Mouse (Mus musculus): ENCODE measurements around the gene Tsku. TPM values are rescaled to one million over a fixed set of nuclear protein-coding genes. Genes with fewer than 3 reads are reported as not detected.
A peak's percentile ranks its signal among the peaks of the same experiment; 100 is the strongest.

Gene Tsku
- polyA plus RNA-seq, 1 experiment from 2014 or later, result 9.1 TPM

GRCm38 (mm10) chr7:98354921-98355310 lies 6.2 kb downstream of the Tsku start:
- peak overlapping the region; percentile 15; the same call in 1 of the 2 replicates for H3K9ac ChIP-seq
- peaks cover 27% of the 10 kb centered on the region for H3K36me3 ChIP-seq
- 52% methylated on average over 4 of the region's 4 CpGs for WGBS
- H3K27ac ChIP-seq, result peak overlapping the region; percentile 53
- no peak overlapping the region for H3K4me3 ChIP-seq
- no peaks in the 10 kb centered on the region for H3K27me3 ChIP-seq
- H3K4me1 ChIP-seq (replicated peaks), result peaks cover 67% of the 10 kb centered on the region
- no peak overlapping the region for H3K4me2 ChIP-seq
- no peak for ATAC-seq (ENCODE audit: low FRiP score)
- H3K9me3 ChIP-seq, result no peaks in the 10 kb centered on the region

GRCm38 (mm10) chr7:98354160-98354920 lies 6.8 kb downstream of the Tsku start:
- 45% methylated on average over 12 of the region's 12 CpGs for WGBS
- Histone ChIP-seq H3K4me1 (replicated peaks) (peaks cover 61% of the 10 kb centered on the region), H3K36me3 (peaks cover 30% of the 10 kb centered on the region), H3K27ac (peak overlapping the region; percentile 40; the same call in 1 of the 2 replicates), H3K9ac (peak overlapping the region; percentile 15; the same call in 1 of the 2 replicates), H3K9me3 (no peaks in the 10 kb centered on the region), H3K4me3 (no peak overlapping the region), H3K27me3 (no peaks in the 10 kb centered on the region), H3K4me2 (no peak overlapping the region)
- ATAC-seq (ENCODE audit: low FRiP score), result no peak

- Histone ChIP-seq H3K27me3 (no peaks in the 10 kb centered on the region), H3K4me2 (no peak overlapping the region), H3K9ac (no peak overlapping the region), H3K36me3 (peaks cover 30% of the 10 kb centered on the region), H3K4me3 (no peak overlapping the region), H3K4me1 (replicated peaks) (peaks cover 54% of the 10 kb centered on the region), H3K9me3 (no peaks in the 10 kb centered on the region), H3K27ac (no peak overlapping the region)
- WGBS, result 91% methylated on average over 5 of the region's 5 CpGs
- ATAC-seq (ENCODE audit: low FRiP score), result no peak
These were observed 7.5 kb downstream of the Tsku start for GRCm38 (mm10) chr7:98353616-98354015.

- 95% methylated on average over 3 of the region's 3 CpGs for WGBS
- no peaks in the 10 kb centered on the region for H3K9me3 ChIP-seq
- peaks cover 35% of the 10 kb centered on the region for H3K4me1 ChIP-seq (replicated peaks)
- H3K4me2 ChIP-seq, result no peak overlapping the region
- H3K27me3 ChIP-seq, result no peaks in the 10 kb centered on the region
- H3K27ac ChIP-seq, result no peak overlapping the region
- ATAC-seq (ENCODE audit: low FRiP score), result no peak
- no peak overlapping the region for H3K9ac ChIP-seq
- peaks cover 30% of the 10 kb centered on the region for H3K36me3 ChIP-seq
- no peak overlapping the region for H3K4me3 ChIP-seq
These were observed 9.6 kb downstream of the Tsku start for GRCm38 (mm10) chr7:98351523-98351922.

GRCm38 (mm10) chr7:98349821-98350220 lies 11.3 kb downstream of the Tsku start:
- no peak for ATAC-seq (ENCODE audit: low FRiP score)
- Histone ChIP-seq H3K9ac (no peak overlapping the region), H3K4me1 (replicated peaks) (peaks cover 18% of the 10 kb centered on the region), H3K36me3 (peaks cover 30% of the 10 kb centered on the region), H3K27ac (no peak overlapping the region), H3K4me2 (no peak overlapping the region), H3K4me3 (no peak overlapping the region), H3K27me3 (no peaks in the 10 kb centered on the region), H3K9me3 (no peaks in the 10 kb centered on the region)
- 92% methylated on average over 6 of the region's 6 CpGs for WGBS

- H3K9me3 ChIP-seq, result no peaks in the 10 kb centered on the region
- H3K27ac ChIP-seq, result no peak overlapping the region
- no peak overlapping the region for H3K4me2 ChIP-seq
- peaks cover 30% of the 10 kb centered on the region for H3K36me3 ChIP-seq
- ATAC-seq (ENCODE audit: low FRiP score), result no peak
- H3K4me1 ChIP-seq (replicated peaks), result peaks cover 11% of the 10 kb centered on the region
- H3K4me3 ChIP-seq, result no peak overlapping the region
- no peak overlapping the region for H3K9ac ChIP-seq
- WGBS, result 26% methylated on average over 5 of the region's 5 CpGs
- H3K27me3 ChIP-seq, result no peaks in the 10 kb centered on the region
These were observed 12.0 kb downstream of the Tsku start for GRCm38 (mm10) chr7:98349096-98349495.

GRCm38 (mm10) chr7:98348043-98348442 lies 13.1 kb downstream of the Tsku start:
- no peak for ATAC-seq (ENCODE audit: low FRiP score)
- 61% methylated on average over 7 of the region's 7 CpGs for WGBS
- H3K36me3 ChIP-seq, result peaks cover 30% of the 10 kb centered on the region
- H3K9me3 ChIP-seq, result no peaks in the 10 kb centered on the region
- no peak overlapping the region; the same call in 1 of the 2 replicates for H3K9ac ChIP-seq
- peaks cover 8% of the 10 kb centered on the region for H3K4me1 ChIP-seq (replicated peaks)
- H3K4me2 ChIP-seq, result no peak overlapping the region
- H3K27me3 ChIP-seq, result 0 out of 2 replicates have a peak, but pooled peaks cover 3% of the 10 kb centered on the region
- no peak overlapping the region for H3K4me3 ChIP-seq
- H3K27ac ChIP-seq, result no peak overlapping the region

GRCm38 (mm10) chr7:98347471-98347870 lies 13.7 kb downstream of the Tsku start:
- ATAC-seq (ENCODE audit: low FRiP score), result no peak
- no peak overlapping the region for H3K9ac ChIP-seq
- H3K4me3 ChIP-seq, result no peak overlapping the region
- no peak overlapping the region for H3K4me2 ChIP-seq
- peaks cover 27% of the 10 kb centered on the region for H3K36me3 ChIP-seq
- H3K27ac ChIP-seq, result no peak overlapping the region
- 84% methylated on average over 5 of the region's 5 CpGs for WGBS
- H3K4me1 ChIP-seq (replicated peaks), result peaks cover 8% of the 10 kb centered on the region
- no peaks in the 10 kb centered on the region for H3K9me3 ChIP-seq
- peaks cover 6% of the 10 kb centered on the region; the same call in 1 of the 2 replicates for H3K27me3 ChIP-seq

GRCm38 (mm10) chr7:98345036-98345435 lies 16.1 kb downstream of the Tsku start:
- no peak overlapping the region for H3K4me2 ChIP-seq
- WGBS, result 59% methylated on average over 6 of the region's 6 CpGs
- peaks cover 4% of the 10 kb centered on the region; the same call in 1 of the 2 replicates for H3K4me1 ChIP-seq (replicated peaks)
- ATAC-seq (ENCODE audit: low FRiP score), result no peak
- no peak overlapping the region for H3K4me3 ChIP-seq
- H3K27ac ChIP-seq, result no peak overlapping the region
- H3K9me3 ChIP-seq, result no peaks in the 10 kb centered on the region
- H3K36me3 ChIP-seq, result peaks cover 5% of the 10 kb centered on the region; the same call in 1 of the 2 replicates
- no peak overlapping the region for H3K9ac ChIP-seq
- H3K27me3 ChIP-seq, result peaks cover 9% of the 10 kb centered on the region; the same call in 1 of the 2 replicates

- peaks cover 4% of the 10 kb centered on the region; the same call in 1 of the 2 replicates for H3K4me1 ChIP-seq (replicated peaks)
- ATAC-seq (ENCODE audit: low FRiP score), result no peak
- no peaks in the 10 kb centered on the region for H3K9me3 ChIP-seq
- H3K4me3 ChIP-seq, result no peak overlapping the region
- H3K27ac ChIP-seq, result no peak overlapping the region
- no peak overlapping the region for H3K4me2 ChIP-seq
- 24% methylated on average over 3 of the region's 3 CpGs for WGBS
- no peak overlapping the region for H3K9ac ChIP-seq
- no peaks in the 10 kb centered on the region for H3K36me3 ChIP-seq
- H3K27me3 ChIP-seq, result peaks cover 9% of the 10 kb centered on the region; the same call in 1 of the 2 replicates
These were observed 16.8 kb downstream of the Tsku start for GRCm38 (mm10) chr7:98344361-98344760.

GRCm38 (mm10) chr7:98342249-98342648 lies 18.9 kb downstream of the Tsku start:
- ATAC-seq (ENCODE audit: low FRiP score), result no peak
- H3K4me2 ChIP-seq, result no peak overlapping the region
- H3K27ac ChIP-seq, result no peak overlapping the region
- no peak overlapping the region for H3K9ac ChIP-seq
- no peaks in the 10 kb centered on the region for H3K9me3 ChIP-seq
- no peaks in the 10 kb centered on the region for H3K36me3 ChIP-seq
- WGBS, result 65% methylated on average over 3 of the region's 3 CpGs
- H3K27me3 ChIP-seq, result peaks cover 9% of the 10 kb centered on the region; the same call in 1 of the 2 replicates
- H3K4me3 ChIP-seq, result no peak overlapping the region
- peaks cover 4% of the 10 kb centered on the region; the same call in 1 of the 2 replicates for H3K4me1 ChIP-seq (replicated peaks)

GRCm38 (mm10) chr7:98341475-98341874 lies 19.7 kb downstream of the Tsku start:
- Histone ChIP-seq H3K27ac (no peak overlapping the region), H3K4me3 (peak overlapping the region; percentile 29), H3K9me3 (no peaks in the 10 kb centered on the region), H3K27me3 (peaks cover 9% of the 10 kb centered on the region; the same call in 1 of the 2 replicates), H3K36me3 (no peaks in the 10 kb centered on the region), H3K9ac (peak overlapping the region; percentile 59), H3K4me2 (peak overlapping the region; percentile 56), H3K4me1 (replicated peaks) (peaks cover 4% of the 10 kb centered on the region; the same call in 1 of the 2 replicates)
- WGBS, result 6% methylated on average over 13 of the region's 13 CpGs
- peak; percentile 61 for ATAC-seq (ENCODE audit: low FRiP score)

Data from hindbrain, embryonic 13.5 days (tissue).